Mouse (Mus musculus) activated CD4-positive, CD25-positive, alpha-beta regulatory T cell, adult 4 months (primary cell): ENCODE results near the gene Tpd52l2. TPM values are rescaled to one million over a fixed set of nuclear protein-coding genes. Genes with fewer than 3 reads are reported as not detected.
"Not testable (repeated sequence)": the region's sequence is repeated elsewhere in the genome, so short reads cannot be mapped to it uniquely, and the experiment has no call there.

Source experiments
- ATAC-seq: one replicate; pipeline ENCODE4 v1.8.0; 2017
- polyA plus RNA-seq, 2 experiments: library from polyadenylated mRNA; unstranded; fragments of 100-300 nt; shearing (Covaris generic); gene quantifications; one replicate each; pipeline ENCODE4 v1.2.1; 2017

The Tpd52l2 gene
- polyA plus RNA-seq, 2 experiments from 2014 or later, result 88.0 to 103 TPM

- ATAC-seq, result no peak
These were observed 9.3 kb upstream of the Tpd52l2 start for GRCm38 (mm10) chr2:181487338-181488277.

- peak; percentile 19 for ATAC-seq
These were observed 5.3 kb upstream of the Tpd52l2 start for GRCm38 (mm10) chr2:181491432-181492205.

GRCm38 (mm10) chr2:181492206-181492605 is 4.7 kb upstream of the Tpd52l2 start:
- ATAC-seq, result peak; percentile 5

- no peak for ATAC-seq
These were observed 3.6 kb upstream of the Tpd52l2 start, which contains the start of gene Abhd16b for GRCm38 (mm10) chr2:181493156-181493927. Gene Abhd16b, plus strand, starts transcription at chr2:181493206.

- ATAC-seq, result no peak
These were observed 2.5 kb upstream of the Tpd52l2 start for GRCm38 (mm10) chr2:181494266-181494945.

GRCm38 (mm10) chr2:181495845-181496244 is 1.1 kb upstream of the Tpd52l2 start:
- not testable (repeated sequence) for ATAC-seq

- ATAC-seq, result peak; percentile 47
These were observed 661 bp upstream of the Tpd52l2 start for GRCm38 (mm10) chr2:181496281-181496680.

- ATAC-seq, result peak; percentile 25
These were observed 570 bp downstream of the Tpd52l2 start for GRCm38 (mm10) chr2:181497548-181497875.

- no peak for ATAC-seq
These were observed 1.7 kb downstream of the Tpd52l2 start for GRCm38 (mm10) chr2:181498644-181499043.

GRCm38 (mm10) chr2:181509191-181509590 is 12.2 kb downstream of the Tpd52l2 start:
- no peak for ATAC-seq

GRCm38 (mm10) chr2:181511231-181511630 is 14.3 kb downstream of the Tpd52l2 start:
- no peak for ATAC-seq

- no peak for ATAC-seq
These were observed 22.3 kb downstream of the Tpd52l2 start for GRCm38 (mm10) chr2:181519201-181519600.

GRCm38 (mm10) chr2:181520118-181520935 is 23.4 kb downstream of the Tpd52l2 start, which contains the start of gene Dnajc5:
Gene Dnajc5, plus strand, starts transcription at chr2:181520485.
- peak; percentile 93 for ATAC-seq

GRCm38 (mm10) chr2:181520936-181521227 is 23.9 kb downstream of the Tpd52l2 start:
- no peak for ATAC-seq

GRCm38 (mm10) chr2:181521491-181521890 is 24.5 kb downstream of the Tpd52l2 start:
- no peak for ATAC-seq

GRCm38 (mm10) chr2:181522811-181523210 is 25.9 kb downstream of the Tpd52l2 start:
- no peak for ATAC-seq

- no peak for ATAC-seq
These were observed 28.6 kb downstream of the Tpd52l2 start for GRCm38 (mm10) chr2:181525526-181525925.

GRCm38 (mm10) chr2:181529076-181529475 is 32.1 kb downstream of the Tpd52l2 start:
- no peak for ATAC-seq

GRCm38 (mm10) chr2:181532589-181532988 is 35.6 kb downstream of the Tpd52l2 start:
- ATAC-seq, result no peak

GRCm38 (mm10) chr2:181536410-181536809 is 39.5 kb downstream of the Tpd52l2 start:
- no peak for ATAC-seq

GRCm38 (mm10) chr2:181537444-181538047 is 40.6 kb downstream of the Tpd52l2 start:
- peak; percentile 60 for ATAC-seq
